Mouse (Mus musculus) heart, adult 2 months (tissue): ENCODE measurements around the gene Zic4.

Experiments used
- CTCF ChIP-seq: fragments of 200-600 bp; IDR thresholded peaks from 2 replicates; pipeline ENCODE4 v1.8.1; 2022; ENCODE audit warnings: antibody characterized with exemption, mild to moderate bottlenecking, moderate library complexity
- POLR2A ChIP-seq: fragments of 200-500 bp; IDR thresholded peaks from 2 replicates; pipeline ENCODE4 v1.6.1; 2011; ENCODE audit warnings: mild to moderate bottlenecking, low read depth, low read length, control low read depth; ENCODE audit not compliant: insufficient read depth

DNA sequence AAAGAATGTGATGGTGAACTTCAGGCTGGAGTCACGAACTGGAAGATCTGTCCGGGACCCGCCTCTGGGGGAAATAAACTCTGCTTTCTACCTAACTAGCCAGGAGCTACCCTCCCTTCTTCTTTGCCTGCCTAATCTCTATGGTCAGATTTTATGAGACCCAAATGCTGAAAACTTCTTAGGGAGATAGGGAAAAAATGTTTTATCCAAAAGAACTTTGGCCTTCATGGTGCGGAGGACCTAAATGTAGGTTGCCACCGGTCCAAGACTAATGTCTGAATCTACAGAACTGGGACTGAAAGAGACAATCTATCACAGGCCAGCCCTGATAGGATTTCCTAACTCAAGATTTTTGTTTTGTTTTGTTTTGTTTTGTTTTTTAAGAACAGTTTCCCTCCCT is 10.9 kb upstream of the Zic4 start:
- TF ChIP-seq CTCF (no peak), POLR2A (no peak)
